Mouse (Mus musculus) CH12.LX (cell line): Measurements from ENCODE around the gene Lsg1. TPM values are rescaled to one million over a fixed set of nuclear protein-coding genes. Genes with fewer than 3 reads are reported as not detected.

Experiments
- DNase-seq: peaks from one replicate; pipeline ENCODE4 v3.0.0-alpha.2; 2013; ENCODE audit errors: extremely low read depth
- H3K27ac ChIP-seq: 2 replicates; pipeline ENCODE4 v1.5.1; 2012; ENCODE audit warnings: low read depth, mild to moderate bottlenecking, control low read depth, moderate library complexity; ENCODE audit not compliant: insufficient read depth
- H3K27me3 ChIP-seq: replicated peaks from 2 replicates; pipeline ENCODE3; 2012; ENCODE audit warnings: inconsistent platforms
- H3K36me3 ChIP-seq, 2 experiments: replicated peaks in 1 of 2; 2 replicates each; pipeline versions ENCODE3 to v1.6.1; 2012; ENCODE audit warnings: inconsistent platforms in 1 of 2, low read length in 1 of 2, mild to moderate bottlenecking in 1 of 2, mixed read lengths in 1 of 2, moderate library complexity in 1 of 2; ENCODE audit not compliant: control insufficient read depth in 1 of 2, insufficient read depth in 1 of 2
- H3K4me1 ChIP-seq, 2 experiments: 2 replicates each; pipeline ENCODE4 v1.6.1; 2012; ENCODE audit warnings: inconsistent platforms in 1 of 2, moderate library complexity in 1 of 2; ENCODE audit not compliant: insufficient read depth in 2 of 2, control insufficient read depth in 1 of 2
- H3K4me2 ChIP-seq: 2 replicates; pipeline ENCODE4 v1.6.1; 2012; ENCODE audit warnings: low read depth, mild to moderate bottlenecking, control low read depth; ENCODE audit not compliant: poor library complexity, insufficient read depth, severe bottlenecking
- H3K4me3 ChIP-seq, 3 experiments: fragments of 150-350 bp in 1 of 3; sonication (generic) in 1 of 3; replicated peaks in 1 of 3; 2 replicates each; pipeline versions ENCODE3 to v1.5.1; 2011 to 2012; ENCODE audit warnings: low read depth in 2 of 3, low read length in 2 of 3, mild to moderate bottlenecking in 2 of 3, moderate library complexity in 2 of 3, control low read depth in 1 of 3, improper control_type of control experiment in 1 of 3, inconsistent platforms in 1 of 3, mixed read lengths in 1 of 3; ENCODE audit not compliant: poor library complexity in 1 of 3
- H3K79me2 ChIP-seq: replicated peaks from 2 replicates; pipeline ENCODE4 v1.6.1; 2012; ENCODE audit warnings: mild to moderate bottlenecking, moderate library complexity; ENCODE audit not compliant: control insufficient read depth, poor library complexity, insufficient read depth, severe bottlenecking; ENCODE audit errors: extremely low read depth
- H3K9ac ChIP-seq: 2 replicates; pipeline ENCODE4 v1.6.1; 2012; ENCODE audit warnings: low read depth, mild to moderate bottlenecking, control low read depth, moderate library complexity; ENCODE audit not compliant: insufficient read depth
- H3K9me3 ChIP-seq: replicated peaks from 2 replicates; pipeline ENCODE3; 2012; ENCODE audit warnings: low read length, inconsistent platforms, mixed read lengths
- CHD1 ChIP-seq: IDR thresholded peaks from 2 replicates; pipeline ENCODE4 v1.6.1; 2012; ENCODE audit warnings: low read depth, low read length, improper control_type of control experiment, inconsistent platforms
- E2F4 ChIP-seq: IDR thresholded peaks from 2 replicates; pipeline ENCODE4 v1.6.1; 2011; ENCODE audit warnings: low read depth, low read length, improper control_type of control experiment; ENCODE audit not compliant: insufficient replicate concordance
- ELF1 ChIP-seq: IDR thresholded peaks from 2 replicates; pipeline ENCODE4 v1.6.1; 2014; ENCODE audit warnings: low read depth, mild to moderate bottlenecking, inconsistent platforms, low read length, improper control_type of control experiment
- ETS1 ChIP-seq: conservative IDR thresholded peaks from 2 replicates; pipeline ENCODE4 v1.6.1; 2012; ENCODE audit warnings: low read depth, mild to moderate bottlenecking, inconsistent platforms, low read length, improper control_type of control experiment, moderate library complexity
- GABPA ChIP-seq: IDR thresholded peaks from 2 replicates; pipeline ENCODE4 v1.6.1; 2012; ENCODE audit warnings: low read depth, low read length, improper control_type of control experiment, inconsistent platforms; ENCODE audit not compliant: insufficient replicate concordance
- JUND ChIP-seq: conservative IDR thresholded peaks from 2 replicates; pipeline ENCODE4 v1.6.1; 2011; ENCODE audit warnings: low read depth, low read length, improper control_type of control experiment
- KAT2A ChIP-seq: IDR thresholded peaks from 2 replicates; pipeline ENCODE4 v1.6.1; 2012; ENCODE audit warnings: low read length, improper control_type of control experiment, inconsistent platforms; ENCODE audit not compliant: insufficient replicate concordance
- MAFK ChIP-seq: IDR thresholded peaks from 2 replicates; pipeline ENCODE4 v1.6.1; 2011; ENCODE audit warnings: low read length, improper control_type of control experiment; ENCODE audit not compliant: insufficient replicate concordance
- MAX ChIP-seq: IDR thresholded peaks from 2 replicates; pipeline ENCODE4 v1.6.1; 2011; ENCODE audit warnings: low read length, improper control_type of control experiment
- MEF2A ChIP-seq: IDR thresholded peaks from 2 replicates; pipeline ENCODE4 v1.6.1; 2014; ENCODE audit warnings: low read depth, mild to moderate bottlenecking, inconsistent platforms, low read length, improper control_type of control experiment, borderline replicate concordance
- MXI1 ChIP-seq: IDR thresholded peaks from 2 replicates; pipeline ENCODE4 v1.6.1; 2011; ENCODE audit warnings: mild to moderate bottlenecking, low read depth, low read length, improper control_type of control experiment
- MYC ChIP-seq: IDR thresholded peaks from 2 replicates; pipeline ENCODE4 v1.6.1; 2011; ENCODE audit warnings: low read depth, mild to moderate bottlenecking, improper control_type of control experiment, low read length
- NELFE ChIP-seq: IDR thresholded peaks from 2 replicates; pipeline ENCODE4 v1.6.1; 2011; ENCODE audit warnings: low read depth, low read length, improper control_type of control experiment
- NRF1 ChIP-seq: IDR thresholded peaks from 2 replicates; pipeline ENCODE4 v1.6.1; 2014; ENCODE audit warnings: low read depth, mild to moderate bottlenecking, inconsistent platforms, low read length, improper control_type of control experiment, moderate library complexity
- PAX5 ChIP-seq: IDR thresholded peaks from 2 replicates; pipeline ENCODE4 v1.6.1; 2012; ENCODE audit warnings: low read length, inconsistent platforms, mixed read lengths
- POLR2A ChIP-seq: IDR thresholded peaks from 2 replicates; pipeline ENCODE4 v1.6.1; 2011; ENCODE audit warnings: low read depth, mild to moderate bottlenecking, improper control_type of control experiment, low read length
- TBP ChIP-seq: conservative IDR thresholded peaks from 2 replicates; pipeline ENCODE4 v1.6.1; 2011; ENCODE audit warnings: low read depth, low read length, improper control_type of control experiment
- UBTF ChIP-seq: IDR thresholded peaks from 2 replicates; pipeline ENCODE4 v1.6.1; 2012; ENCODE audit warnings: low read depth, mild to moderate bottlenecking, inconsistent platforms, low read length, improper control_type of control experiment, moderate library complexity
- USF1 ChIP-seq: IDR thresholded peaks from 2 replicates; pipeline ENCODE4 v1.6.1; 2014; ENCODE audit warnings: low read depth, mild to moderate bottlenecking, inconsistent platforms, low read length, improper control_type of control experiment
- USF2 ChIP-seq: conservative IDR thresholded peaks from 2 replicates; pipeline ENCODE4 v1.6.1; 2011; ENCODE audit warnings: low read depth, low read length, improper control_type of control experiment
- ZC3H11A ChIP-seq: IDR thresholded peaks from 2 replicates; pipeline ENCODE4 v1.6.1; 2012; ENCODE audit warnings: low read depth, mild to moderate bottlenecking, inconsistent platforms, low read length, improper control_type of control experiment
- ZKSCAN1 ChIP-seq: IDR thresholded peaks from 2 replicates; pipeline ENCODE4 v1.6.1; 2012; ENCODE audit warnings: low read depth, inconsistent platforms, low read length, improper control_type of control experiment, borderline replicate concordance
- ZNF384 ChIP-seq: IDR thresholded peaks from 2 replicates; pipeline ENCODE4 v1.6.1; 2012; ENCODE audit warnings: low read depth, low read length, improper control_type of control experiment, inconsistent platforms
- dilution Hi-C: fragments of 300-500 bp; cut with MboI; formaldehyde crosslinking; loops from 2 replicates; pipeline ENCODE4 v1.14.3; 2020; ENCODE audit warnings: low sequenced_read_pairs; ENCODE audit not compliant: extremely low pct_unique_long_range_greater_than_20kb, extremely low pct_ligation_motif_present
- in situ Hi-C: fragments of 300-500 bp; cut with MboI; formaldehyde crosslinking; loops from 3 replicates; pipeline ENCODE4 v1.14.3; 2019; ENCODE audit warnings: low sequenced_read_pairs, low pct_ligation_motif_present, low pct_unique_long_range_greater_than_20kb, mixed read lengths
- polyA plus RNA-seq: library from polyadenylated mRNA; unstranded; fragments of >175 nt; gene quantifications from 2 replicates; pipeline ENCODE4 v1.2.1, GENCODE M21; 2012; ENCODE audit warnings: low read depth; ENCODE audit not compliant: insufficient read length
- total RNA-seq, 2 experiments: library from RNA; depleted of rRNA; stranded (reverse); fragments of 300-350 nt in 1 of 2; fragments of >200 nt in 1 of 2; gene quantifications; 2 replicates each; pipeline ENCODE4 v1.2.3; 2012 to 2014

Gene Lsg1
- total and polyA plus RNA-seq, 3 experiments, result 58.4 to 189 (median 94.7) TPM

DNA sequence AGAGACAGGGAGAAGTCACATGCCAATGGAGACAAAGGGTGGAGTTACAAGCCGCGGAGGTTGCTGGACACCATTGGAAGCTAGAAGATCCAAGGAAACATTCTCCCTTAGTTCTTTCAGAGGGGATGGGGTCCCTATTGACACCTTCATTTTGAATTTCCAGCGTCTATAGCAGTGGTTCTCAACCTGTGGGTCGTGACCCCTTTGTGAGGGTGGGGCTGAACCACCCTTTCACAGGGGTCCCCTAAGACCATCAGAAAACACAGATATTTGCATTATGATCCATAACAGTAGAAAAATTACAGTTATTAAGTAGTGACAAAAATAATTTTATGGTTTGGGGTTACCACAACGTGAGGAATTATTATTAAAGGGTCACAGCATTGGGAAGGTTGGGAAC, 42.1 kb upstream of the Lsg1 start:
- H3K36me3 ChIP-seq, result no peaks in the 10 kb centered on the region
- no peak for TF ChIP-seq PAX5
- no peak for TF ChIP-seq UBTF
- no peak for TF ChIP-seq MEF2A
- no peak for TF ChIP-seq MYC
- no peak for TF ChIP-seq ETS1
- TF ChIP-seq, all 38 proteins: peak for 0
- Histone ChIP-seq H3K4me1 (peaks cover 13 to 55% of the 10 kb centered on the region in 2 experiments), H3K9me3 (no peaks in the 10 kb centered on the region), H3K9ac (no peak overlapping the region), H3K27ac (no peak overlapping the region), H3K27me3 (no peaks in the 10 kb centered on the region), H3K4me2 (no peak overlapping the region), H3K79me2 (no peaks in the 10 kb centered on the region), H3K4me3 (no peak overlapping the region)
- no peak for DNase-seq
- in situ Hi-C loops (no loop called here), dilution Hi-C loops (no loop called here)

GRCm38 (mm10) chr16:30628401-30628800, 41.0 kb upstream of the Lsg1 start:
- Histone ChIP-seq H3K27ac (no peak overlapping the region), H3K27me3 (no peaks in the 10 kb centered on the region), H3K9ac (no peak overlapping the region), H3K36me3 (no peaks in the 10 kb centered on the region), H3K79me2 (no peaks in the 10 kb centered on the region), H3K4me3 (no peak overlapping the region), H3K4me1 (peaks cover 10 to 54% of the 10 kb centered on the region in 2 experiments), H3K4me2 (no peak overlapping the region), H3K9me3 (no peaks in the 10 kb centered on the region)
- in situ Hi-C loops (no loop called here), dilution Hi-C loops (no loop called here)
- TF ChIP-seq MAFK (no peak), NRF1 (no peak), PAX5 (no peak), ZNF384 (no peak), TBP (no peak)
- DNase-seq, result no peak

GRCm38 (mm10) chr16:30627586-30628337, 40.4 kb upstream of the Lsg1 start:
- H3K9me3 ChIP-seq, result no peaks in the 10 kb centered on the region
- no peaks in the 10 kb centered on the region for H3K27me3 ChIP-seq
- no peak overlapping the region for H3K4me2 ChIP-seq
- no peak overlapping the region for H3K27ac ChIP-seq
- no peak for TF ChIP-seq MAFK
- no peak for TF ChIP-seq POLR2A
- TF ChIP-seq MXI1, result no peak
- no peak for TF ChIP-seq USF1
- no peak for TF ChIP-seq KAT2A
- TF ChIP-seq GABPA, result no peak
- no peak for TF ChIP-seq ELF1
- no peak for TF ChIP-seq ZKSCAN1
- no peak for TF ChIP-seq CHD1
- no peak for TF ChIP-seq USF2
- TF ChIP-seq E2F4, result no peak
- no peak for TF ChIP-seq NELFE
- TF ChIP-seq JUND, result no peak
- no peak for TF ChIP-seq MAX
- TF ChIP-seq ZC3H11A, result no peak
- no peak for TF ChIP-seq ETS1
- TF ChIP-seq MYC, result no peak
- no peak for TF ChIP-seq MEF2A
- TF ChIP-seq, all 38 proteins: peak for 0
- H3K4me1 ChIP-seq, result peaks cover 12 to 53% of the 10 kb centered on the region in 2 experiments
- no peak for DNase-seq
- H3K4me3 ChIP-seq, result no peak overlapping the region
- H3K9ac ChIP-seq, result no peak overlapping the region
- dilution Hi-C loops, result no loop called here
- H3K36me3 ChIP-seq, result no peaks in the 10 kb centered on the region
- no peaks in the 10 kb centered on the region for H3K79me2 ChIP-seq
- in situ Hi-C loops, result no loop called here
